Mouse (Mus musculus): ENCODE results near the gene Insig2.

- TF ChIP-seq CTCF (IDR thresholded peaks at IDR 0.05; ENCODE audit: low read depth) (no peak), EP300 (IDR thresholded peaks at IDR 0.05; ENCODE audit: low read depth) (no peak)
These were observed 39.1 kb upstream of the Insig2 start for GRCm38 (mm10) chr1:121371449-121371848.
